Mouse (Mus musculus): ENCODE measurements around the gene Sept7. TPM values are rescaled to one million over a fixed set of nuclear protein-coding genes. Genes with fewer than 3 reads are reported as not detected.

The Sept7 gene
- polyA plus RNA-seq, 1 experiment = 7.2 TPM

DNA sequence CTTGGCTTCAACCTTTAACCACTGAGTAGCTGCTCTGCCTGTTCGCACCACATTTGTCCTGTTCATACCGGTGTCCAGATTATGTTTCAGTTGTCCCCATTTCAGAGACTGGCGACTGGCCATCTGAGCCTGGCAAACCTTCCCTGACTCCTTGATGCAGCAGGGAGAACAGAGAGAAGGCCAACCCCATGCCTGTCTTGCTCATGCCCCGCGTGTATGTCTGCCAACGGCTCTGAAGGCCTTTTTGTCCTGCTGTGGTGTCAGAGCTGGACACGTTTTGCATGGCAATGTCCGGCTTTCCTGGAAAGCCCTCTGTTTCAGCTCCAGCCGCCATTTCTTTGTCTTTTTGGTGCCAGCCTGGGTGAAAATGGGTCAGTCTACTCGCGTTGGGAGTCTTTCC, 103.6 kb downstream of the Sept7 start:
- TF ChIP-seq FLI1 (IDR thresholded peaks at IDR 0.05; ENCODE audit: low read length) (no peak), GATA1 (IDR thresholded peaks at IDR 0.05; ENCODE audit: borderline replicate concordance, low read length) (no peak)
- H3K4me3 ChIP-seq (replicated peaks) = no peak overlapping the region
- H3K9me3 ChIP-seq = peaks cover 6% of the 10 kb centered on the region
- no peaks in the 10 kb centered on the region for H3K36me3 ChIP-seq (replicated peaks; ENCODE audit: low read length)
- no peaks in the 10 kb centered on the region for H3K27me3 ChIP-seq (replicated peaks)
- no peaks in the 10 kb centered on the region for H3K4me1 ChIP-seq

- Histone ChIP-seq H3K9me3 (peaks cover 6% of the 10 kb centered on the region), H3K4me3 (replicated peaks) (no peak overlapping the region), H3K36me3 (replicated peaks; ENCODE audit: low read length) (no peaks in the 10 kb centered on the region), H3K27me3 (replicated peaks) (no peaks in the 10 kb centered on the region), H3K4me1 (no peaks in the 10 kb centered on the region)
- TF ChIP-seq GATA1 (IDR thresholded peaks at IDR 0.05; ENCODE audit: borderline replicate concordance, low read length) = no peak
- no peak for TF ChIP-seq FLI1 (IDR thresholded peaks at IDR 0.05; ENCODE audit: low read length)
These were observed 105.3 kb downstream of the Sept7 start for GRCm38 (mm10) chr9:25357589-25357988.

GRCm38 (mm10) chr9:25358018-25358417, 105.8 kb downstream of the Sept7 start:
- no peak overlapping the region for H3K4me3 ChIP-seq (replicated peaks)
- no peaks in the 10 kb centered on the region for H3K4me1 ChIP-seq
- H3K9me3 ChIP-seq = peaks cover 6% of the 10 kb centered on the region
- TF ChIP-seq GATA1 (IDR thresholded peaks at IDR 0.05; ENCODE audit: borderline replicate concordance, low read length) (no peak), FLI1 (IDR thresholded peaks at IDR 0.05; ENCODE audit: low read length) (no peak)
- no peaks in the 10 kb centered on the region for H3K36me3 ChIP-seq (replicated peaks; ENCODE audit: low read length)
- no peaks in the 10 kb centered on the region for H3K27me3 ChIP-seq (replicated peaks)

Other genes starting within 250 kb of the Sept7 start
- gene Gm10181, start 163.0 kb upstream of the Sept7 start, polyA plus RNA-seq (2012; ENCODE audit: insufficient read depth, low replicate concordance) = not detected in 2 replicates
- 27.9 and 129 TPM in 2 replicates for gene Herpud2, start 100.6 kb upstream of the Sept7 start, polyA plus RNA-seq (2012; ENCODE audit: insufficient read depth, low replicate concordance)
- gene Eepd1, start 229.1 kb downstream of the Sept7 start, polyA plus RNA-seq (2012; ENCODE audit: insufficient read depth, low replicate concordance) = 2.1 and 3.3 TPM in 2 replicates